Mouse (Mus musculus): ENCODE data around the gene Atl1.

- TF ChIP-seq EP300 (IDR thresholded peaks at IDR 0.05), result no peak
- TF ChIP-seq CTCF (IDR thresholded peaks at IDR 0.05), result no peak
Measured at GRCm38 (mm10) chr12:69890051-69890450, 2.4 kb upstream of the Atl1 start.

Measured in lung, postnatal 0 days (tissue).